Mouse (Mus musculus) hindbrain, embryonic 11.5 days (tissue): ENCODE results near the gene Commd1. TPM values are rescaled to one million over a fixed set of nuclear protein-coding genes. Genes with fewer than 3 reads are reported as not detected.

Source experiments
- ATAC-seq: fragments of 200-750 bp; cut with Nextera tagmentation; 2 replicates; pipeline ENCODE4 v1.8.0; 2017; ENCODE audit warnings: mild to moderate bottlenecking, moderate TSS enrichment, moderate library complexity; ENCODE audit not compliant: low FRiP score
- DNase-seq: peaks from one replicate; pipeline ENCODE4 v3.0.0-alpha.2; 2015; ENCODE audit warnings: low spot score
- H3K27ac ChIP-seq: fragments of 300-500 bp; sonication (generic); 2 replicates; pipeline ENCODE4 v1.5.1; 2014; ENCODE audit warnings: mild to moderate bottlenecking, low read depth, low read length
- H3K27me3 ChIP-seq: fragments of 300-500 bp; sonication (generic); 2 replicates; pipeline ENCODE4 v1.6.1; 2014; ENCODE audit warnings: mild to moderate bottlenecking, low read length, moderate library complexity, mixed read lengths; ENCODE audit not compliant: control insufficient read depth, insufficient read depth
- H3K36me3 ChIP-seq: fragments of 300-500 bp; sonication (generic); 2 replicates; pipeline ENCODE4 v1.6.1; 2014; ENCODE audit warnings: mild to moderate bottlenecking, low read length, moderate library complexity, mixed read lengths; ENCODE audit not compliant: control insufficient read depth, insufficient read depth
- H3K4me1 ChIP-seq: fragments of 300-500 bp; sonication (generic); replicated peaks from 2 replicates; pipeline ENCODE4 v1.6.1; 2014; ENCODE audit warnings: low read length, mixed read lengths; ENCODE audit not compliant: control insufficient read depth, insufficient read depth
- H3K4me2 ChIP-seq: fragments of 300-500 bp; sonication (generic); replicated peaks from 2 replicates; pipeline ENCODE4 v1.6.1; 2014; ENCODE audit warnings: mild to moderate bottlenecking, low read depth, low read length
- H3K4me3 ChIP-seq: fragments of 300-500 bp; sonication (generic); 2 replicates; pipeline ENCODE4 v1.5.1; 2014; ENCODE audit warnings: low read depth, low read length
- H3K9ac ChIP-seq: fragments of 300-500 bp; sonication (generic); 2 replicates; pipeline ENCODE4 v1.6.1; 2014; ENCODE audit warnings: low read depth, low read length
- H3K9me3 ChIP-seq: fragments of 300-500 bp; sonication (generic); 2 replicates; pipeline ENCODE4 v1.6.1; 2016; ENCODE audit warnings: low read length; ENCODE audit not compliant: control insufficient read depth
- WGBS: fragments of 180-500 bp; shearing (Covaris S2); extraction: QIAGEN DNeasy Blood & Tissue Kit; methylation state at CpG from one replicate; pipeline ENCODE4 v1.1.7; 2014; 5-methylcytosine and 5-hydroxymethylcytosine counted together
- polyA plus RNA-seq: library from polyadenylated mRNA; unstranded; fragments of >200 nt; fragmentation: Nextera tagmentation; extraction: Ambion mirVana; gene quantifications from 2 replicates; pipeline ENCODE4 v1.2.1, GENCODE M21; 2014

Gene Commd1
- polyA plus RNA-seq, 1 experiment from 2014 or later = 411 TPM

GRCm38 (mm10) chr11:22956346-22956745, 25.8 kb downstream of the Commd1 start:
- ATAC-seq (no peak), DNase-seq (no peak)
- Histone ChIP-seq H3K36me3 (no peaks in the 10 kb centered on the region), H3K27ac (no peak overlapping the region), H3K4me2 (no peak overlapping the region), H3K4me1 (no peaks in the 10 kb centered on the region), H3K4me3 (no peak overlapping the region), H3K9ac (no peak overlapping the region), H3K27me3 (no peaks in the 10 kb centered on the region), H3K9me3 (no peaks in the 10 kb centered on the region)
- WGBS = 98% methylated on average over 6 of the region's 6 CpGs

GRCm38 (mm10) chr11:22952668-22953067, 29.5 kb downstream of the Commd1 start:
- no peaks in the 10 kb centered on the region for H3K36me3 ChIP-seq
- WGBS = 93% methylated on average over 7 of the region's 7 CpGs
- no peaks in the 10 kb centered on the region for H3K27me3 ChIP-seq
- no peak for ATAC-seq
- H3K4me3 ChIP-seq = no peak overlapping the region
- no peak overlapping the region for H3K27ac ChIP-seq
- H3K4me2 ChIP-seq = no peak overlapping the region
- no peaks in the 10 kb centered on the region for H3K4me1 ChIP-seq
- H3K9me3 ChIP-seq = no peaks in the 10 kb centered on the region
- no peak overlapping the region for H3K9ac ChIP-seq
- DNase-seq = no peak

GRCm38 (mm10) chr11:22950131-22950530, 32.1 kb downstream of the Commd1 start:
- H3K4me1 ChIP-seq = no peaks in the 10 kb centered on the region
- H3K36me3 ChIP-seq = no peaks in the 10 kb centered on the region
- H3K4me3 ChIP-seq = no peak overlapping the region
- 93% methylated on average over 6 of the region's 6 CpGs for WGBS
- ATAC-seq (no peak), DNase-seq (no peak)
- no peak overlapping the region for H3K9ac ChIP-seq
- no peak overlapping the region for H3K4me2 ChIP-seq
- no peak overlapping the region for H3K27ac ChIP-seq
- H3K27me3 ChIP-seq = no peaks in the 10 kb centered on the region
- H3K9me3 ChIP-seq = no peaks in the 10 kb centered on the region

DNA sequence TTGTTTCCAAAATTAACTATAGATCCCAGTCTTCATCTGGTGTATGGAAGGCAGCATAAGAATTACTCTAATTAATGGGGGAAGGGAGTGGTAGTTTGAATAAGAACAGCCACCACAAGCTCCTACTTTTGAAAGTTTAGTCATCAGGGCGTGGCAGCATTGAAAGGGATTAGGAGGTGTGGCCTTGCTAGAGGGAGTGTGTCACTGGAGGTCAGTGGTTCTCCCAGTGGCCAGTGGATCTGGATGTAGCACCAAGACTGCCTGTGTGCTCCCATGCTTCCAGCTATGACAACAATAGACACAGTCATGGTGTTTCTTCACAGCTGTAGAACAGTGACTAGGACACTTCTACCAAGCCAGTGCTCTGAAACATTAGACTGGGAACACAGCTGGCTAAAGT, 33.1 kb downstream of the Commd1 start:
- Histone ChIP-seq H3K9ac (no peak overlapping the region), H3K4me2 (no peak overlapping the region), H3K27me3 (no peaks in the 10 kb centered on the region), H3K4me1 (no peaks in the 10 kb centered on the region), H3K9me3 (no peaks in the 10 kb centered on the region), H3K27ac (no peak overlapping the region), H3K36me3 (no peaks in the 10 kb centered on the region), H3K4me3 (no peak overlapping the region)
- 83% methylated on average over 1 of the region's 1 CpGs for WGBS
- ATAC-seq = no peak
- DNase-seq = no peak

GRCm38 (mm10) chr11:22938983-22939382, 43.2 kb downstream of the Commd1 start:
- WGBS = 92% methylated on average over 2 of the region's 2 CpGs
- Histone ChIP-seq H3K4me2 (no peak overlapping the region), H3K4me3 (no peak overlapping the region), H3K36me3 (no peaks in the 10 kb centered on the region), H3K27me3 (no peaks in the 10 kb centered on the region), H3K9ac (no peak overlapping the region), H3K27ac (no peak overlapping the region), H3K4me1 (no peaks in the 10 kb centered on the region), H3K9me3 (no peaks in the 10 kb centered on the region)
- ATAC-seq (no peak), DNase-seq (no peak)

- Histone ChIP-seq H3K9ac (no peak overlapping the region), H3K9me3 (no peaks in the 10 kb centered on the region), H3K4me1 (no peaks in the 10 kb centered on the region), H3K4me3 (no peak overlapping the region), H3K4me2 (no peak overlapping the region), H3K27me3 (no peaks in the 10 kb centered on the region), H3K36me3 (no peaks in the 10 kb centered on the region), H3K27ac (no peak overlapping the region)
- 97% methylated on average over 4 of the region's 4 CpGs for WGBS
- DNase-seq (no peak), ATAC-seq (no peak)
Observed at GRCm38 (mm10) chr11:22937716-22938316, 44.4 kb downstream of the Commd1 start.

DNA sequence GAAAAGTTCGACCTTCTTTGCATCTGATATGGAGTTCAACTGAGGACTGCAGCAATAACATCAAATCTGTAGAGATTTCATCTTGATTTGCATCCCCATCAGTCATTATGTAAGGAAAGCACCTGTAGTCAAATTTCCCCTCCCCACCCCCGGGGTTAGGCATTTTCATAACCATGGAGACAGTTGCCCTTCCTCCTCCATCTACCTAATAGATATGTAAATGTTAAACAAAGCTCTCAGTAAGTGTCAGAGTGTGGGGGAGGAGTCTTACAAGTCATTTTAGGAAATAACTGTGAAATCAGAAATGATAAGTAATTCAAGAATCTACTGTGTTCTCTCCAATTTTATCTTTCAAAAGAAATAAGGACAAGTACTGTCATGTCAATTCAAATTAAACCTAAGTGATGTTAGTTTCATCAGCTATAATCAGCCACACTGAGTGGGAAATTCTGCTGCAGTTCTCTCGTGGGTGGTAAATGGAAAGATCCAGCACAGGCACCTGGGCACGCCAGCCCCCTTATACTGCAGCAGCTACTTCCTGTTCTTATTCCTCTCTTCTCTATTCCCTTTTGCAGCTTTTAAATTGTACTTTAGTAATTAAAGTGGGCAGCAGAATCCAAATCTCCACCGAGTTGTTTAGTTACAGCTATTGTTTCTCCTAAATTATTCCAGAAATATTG, 45.6 kb downstream of the Commd1 start:
- no peak for DNase-seq
- whole genome bisulfite sequencing = 65% methylated on average over 5 of the region's 5 CpGs

DNA sequence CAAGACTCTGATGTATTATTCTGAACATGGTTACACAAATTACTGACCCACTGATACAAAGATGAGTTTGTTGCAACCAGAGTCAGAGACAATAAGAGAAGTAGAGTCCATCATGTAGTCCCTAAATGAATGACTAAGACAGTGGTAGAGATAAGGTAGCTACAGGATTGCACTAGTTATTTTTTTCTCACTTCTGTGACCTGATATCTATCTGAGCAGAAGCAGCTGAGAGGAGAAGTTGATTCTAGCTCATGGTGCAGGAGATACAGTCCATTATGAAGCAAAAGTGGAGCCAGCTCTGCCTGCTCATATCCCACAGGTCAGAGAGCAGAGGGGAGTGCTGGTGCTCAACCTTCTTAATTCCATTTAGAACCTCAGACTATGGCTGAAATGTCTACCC, 50.0 kb downstream of the Commd1 start:
- no peak for DNase-seq
- Histone ChIP-seq H3K9me3 (no peaks in the 10 kb centered on the region), H3K27ac (no peak overlapping the region), H3K4me2 (no peak overlapping the region), H3K9ac (no peak overlapping the region), H3K4me3 (no peak overlapping the region), H3K27me3 (no peaks in the 10 kb centered on the region), H3K36me3 (no peaks in the 10 kb centered on the region), H3K4me1 (no peaks in the 10 kb centered on the region)
- ATAC-seq = no peak

More for the DNA sequence above, 45.6 kb downstream of the Commd1 start:
- H3K4me2 ChIP-seq = no peak overlapping the region
- no peak overlapping the region for H3K4me3 ChIP-seq
- H3K9me3 ChIP-seq = no peaks in the 10 kb centered on the region
- no peak overlapping the region for H3K9ac ChIP-seq
- H3K4me1 ChIP-seq = no peaks in the 10 kb centered on the region
- H3K27ac ChIP-seq = no peak overlapping the region
- H3K36me3 ChIP-seq = no peaks in the 10 kb centered on the region
- no peak for ATAC-seq
- no peaks in the 10 kb centered on the region for H3K27me3 ChIP-seq

- Histone ChIP-seq H3K4me2 (no peak overlapping the region), H3K27me3 (no peaks in the 10 kb centered on the region)
- WGBS = 92% methylated on average over 2 of the region's 2 CpGs
Observed at GRCm38 (mm10) chr11:22931320-22931905, 50.8 kb downstream of the Commd1 start.

More at GRCm38 (mm10) chr11:22931320-22931905, 50.8 kb downstream of the Commd1 start:
- Histone ChIP-seq H3K4me1 (no peaks in the 10 kb centered on the region), H3K36me3 (no peaks in the 10 kb centered on the region), H3K9ac (no peak overlapping the region), H3K4me3 (no peak overlapping the region), H3K27ac (no peak overlapping the region), H3K9me3 (no peaks in the 10 kb centered on the region)
- DNase-seq (no peak), ATAC-seq (no peak)
